Mouse (Mus musculus): ENCODE measurements around the gene Abhd16b.

- TF ChIP-seq GATA1 (IDR thresholded peaks at IDR 0.05; ENCODE audit: borderline replicate concordance, low read length) (no peak), FLI1 (IDR thresholded peaks at IDR 0.05; ENCODE audit: low read length) (no peak)
Observed at GRCm38 (mm10) chr2:181470285-181470684, 22.7 kb upstream of the Abhd16b start.

Measured in megakaryocyte, embryonic 14.5 days (primary cell).